Mouse (Mus musculus): ENCODE data around the gene Ube2b. TPM values are rescaled to one million over a fixed set of nuclear protein-coding genes. Genes with fewer than 3 reads are reported as not detected.

Gene Ube2b
- polyA plus RNA-seq, 1 experiment from 2014 or later: 153 TPM

DNA sequence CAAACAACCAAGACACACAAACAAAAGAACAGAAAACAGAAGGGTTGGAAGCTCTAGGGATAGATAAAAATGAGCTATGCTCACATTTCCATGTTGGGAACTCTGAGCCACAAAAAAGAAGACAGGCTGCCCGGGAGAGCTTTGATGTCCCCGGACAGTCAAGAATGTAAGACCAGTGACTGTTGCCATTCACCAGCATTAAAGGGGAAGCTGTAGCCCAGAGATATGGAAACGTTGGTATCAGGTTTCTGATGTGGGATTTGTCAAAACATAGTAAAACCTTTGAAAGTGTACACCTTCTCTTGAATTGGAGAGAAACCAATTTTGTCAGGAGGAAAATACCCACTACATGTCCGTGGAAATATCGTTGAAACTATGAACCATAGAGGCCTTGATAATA is 41.1 kb downstream of the Ube2b start:
- H3K36me3 ChIP-seq (ENCODE audit: control insufficient read depth, insufficient read depth): no peaks in the 10 kb centered on the region
- 55% methylated on average over 5 of the region's 5 CpGs for WGBS (ENCODE audit: insufficient replicate concordance)
- H3K4me1 ChIP-seq (ENCODE audit: control insufficient read depth, low read depth, low read length): no peaks in the 10 kb centered on the region
- no peak overlapping the region for H3K4me3 ChIP-seq (ENCODE audit: low read depth, low read length)
- H3K9me3 ChIP-seq (replicated peaks; ENCODE audit: control insufficient read depth, low read length): no peaks in the 10 kb centered on the region
- no peak for ATAC-seq (ENCODE audit: low read depth)
- no peaks in the 10 kb centered on the region for H3K27me3 ChIP-seq (ENCODE audit: control insufficient read depth, insufficient read depth, low read depth, low read length)
- H3K27ac ChIP-seq (ENCODE audit: low read length): no peak overlapping the region
- H3K4me2 ChIP-seq (ENCODE audit: low read depth, low read length): no peak overlapping the region
- H3K9ac ChIP-seq (ENCODE audit: low read depth, low read length): no peak overlapping the region

DNA sequence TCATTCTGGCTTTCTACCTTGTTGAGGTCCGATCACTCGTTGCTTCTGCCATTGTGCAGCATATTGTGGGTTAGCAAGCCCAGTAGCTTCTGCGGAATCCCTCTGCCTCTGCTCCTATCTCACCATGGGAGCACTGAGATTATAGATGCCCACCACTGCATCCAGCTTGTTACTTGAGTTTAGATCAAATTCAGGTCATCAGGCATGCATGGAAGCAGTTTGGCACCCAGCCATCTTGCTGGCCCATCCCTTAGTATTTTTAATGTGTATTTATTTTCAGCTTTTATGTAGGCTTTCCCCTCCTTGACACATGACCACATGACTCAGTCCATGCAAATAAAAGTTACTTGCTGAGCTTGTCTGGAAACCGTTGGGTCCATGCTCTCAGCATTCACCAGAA is 42.8 kb downstream of the Ube2b start:
- H3K4me1 ChIP-seq (ENCODE audit: control insufficient read depth, low read depth, low read length): no peaks in the 10 kb centered on the region
- no peaks in the 10 kb centered on the region for H3K36me3 ChIP-seq (ENCODE audit: control insufficient read depth, insufficient read depth)
- no peak overlapping the region for H3K4me3 ChIP-seq (ENCODE audit: low read depth, low read length)
- no peak for ATAC-seq (ENCODE audit: low read depth)
- H3K27ac ChIP-seq (ENCODE audit: low read length): no peak overlapping the region
- no peaks in the 10 kb centered on the region for H3K27me3 ChIP-seq (ENCODE audit: control insufficient read depth, insufficient read depth, low read depth, low read length)
- H3K9ac ChIP-seq (ENCODE audit: low read depth, low read length): no peak overlapping the region
- H3K4me2 ChIP-seq (ENCODE audit: low read depth, low read length): no peak overlapping the region
- no peaks in the 10 kb centered on the region for H3K9me3 ChIP-seq (replicated peaks; ENCODE audit: control insufficient read depth, low read length)
- WGBS (ENCODE audit: insufficient replicate concordance): 65% methylated on average over 4 of the region's 4 CpGs

DNA sequence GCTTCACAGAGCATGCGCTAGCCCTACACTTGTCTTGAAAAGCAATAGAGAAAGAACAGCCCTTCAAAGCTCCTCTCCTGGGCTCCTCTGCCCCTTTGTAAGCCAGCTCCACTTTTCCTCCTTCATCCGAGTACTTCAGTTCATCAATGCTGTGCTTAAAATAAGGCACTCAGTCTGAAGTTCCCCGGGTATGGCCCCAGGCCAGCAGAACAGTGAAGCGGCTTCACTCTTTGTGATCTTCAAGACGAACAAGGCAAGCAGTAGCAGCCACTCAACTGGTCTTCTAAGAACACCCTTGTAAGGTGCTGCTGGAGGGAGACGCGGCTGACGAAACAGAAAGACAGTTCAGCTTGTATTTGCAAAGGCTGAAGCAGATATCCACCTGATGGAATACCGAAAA is 44.5 kb downstream of the Ube2b start:
- H3K4me2 ChIP-seq (ENCODE audit: low read depth, low read length): no peak overlapping the region
- H3K4me1 ChIP-seq (ENCODE audit: control insufficient read depth, low read depth, low read length): no peaks in the 10 kb centered on the region
- H3K4me3 ChIP-seq (ENCODE audit: low read depth, low read length): no peak overlapping the region
- no peaks in the 10 kb centered on the region for H3K9me3 ChIP-seq (replicated peaks; ENCODE audit: control insufficient read depth, low read length)
- ATAC-seq (ENCODE audit: low read depth): no peak
- WGBS (ENCODE audit: insufficient replicate concordance): 65% methylated on average over 9 of the region's 9 CpGs
- H3K9ac ChIP-seq (ENCODE audit: low read depth, low read length): no peak overlapping the region
- no peaks in the 10 kb centered on the region for H3K27me3 ChIP-seq (ENCODE audit: control insufficient read depth, insufficient read depth, low read depth, low read length)
- no peaks in the 10 kb centered on the region for H3K36me3 ChIP-seq (ENCODE audit: control insufficient read depth, insufficient read depth)
- no peak overlapping the region for H3K27ac ChIP-seq (ENCODE audit: low read length)

DNA sequence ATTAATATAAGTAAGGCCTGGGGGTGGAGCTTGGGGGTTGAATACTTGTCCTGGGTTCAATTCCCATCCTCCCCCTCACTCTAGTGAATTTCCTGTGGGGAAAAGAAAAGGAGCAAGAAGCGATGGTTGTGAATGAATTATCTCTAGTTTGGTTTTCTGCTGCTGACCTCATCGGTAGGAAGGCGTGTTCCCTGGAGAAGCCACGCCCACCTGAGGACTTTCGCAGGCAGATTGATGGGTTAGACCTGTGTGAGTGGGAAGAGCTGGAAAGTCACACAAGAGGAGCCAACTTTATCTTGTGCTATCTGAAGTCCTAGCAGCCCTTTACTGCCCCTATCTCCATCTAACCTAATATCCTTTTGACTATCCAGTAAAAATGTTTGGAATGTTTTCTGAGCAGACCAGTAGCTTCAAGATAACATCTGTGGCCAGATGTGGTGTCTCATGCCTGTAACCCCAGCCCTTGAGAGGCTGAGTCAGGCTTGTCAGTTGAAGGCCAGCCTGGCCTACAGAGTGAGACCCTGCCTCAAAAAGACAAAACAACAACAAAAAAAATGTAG is 48.6 kb downstream of the Ube2b start:
- WGBS (ENCODE audit: insufficient replicate concordance): 26% methylated on average over 5 of the region's 5 CpGs
- H3K4me3 ChIP-seq (ENCODE audit: low read depth, low read length): no peak overlapping the region

DNA sequence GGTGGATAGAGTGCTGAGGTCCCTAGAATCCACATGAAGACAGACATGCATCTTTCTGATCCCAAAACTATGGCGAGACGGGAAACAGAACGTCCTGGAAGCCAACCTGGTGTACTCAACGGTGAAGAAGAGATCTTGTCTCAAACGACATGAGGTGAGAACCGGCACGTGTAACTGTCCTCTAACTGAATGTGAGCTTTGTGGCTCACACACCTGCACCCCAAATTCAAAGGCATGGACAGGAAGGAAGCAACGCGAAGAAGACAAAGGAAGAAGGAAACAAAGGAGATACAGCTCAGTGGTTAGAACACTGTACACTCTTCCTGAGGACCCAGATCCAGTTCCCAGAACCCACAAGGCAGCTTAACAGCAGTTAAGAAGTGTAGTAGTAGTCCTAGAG is 50.6 kb downstream of the Ube2b start:
- Histone ChIP-seq H3K9ac (ENCODE audit: low read depth, low read length) (no peak overlapping the region), H3K9me3 (replicated peaks; ENCODE audit: control insufficient read depth, low read length) (no peaks in the 10 kb centered on the region), H3K4me2 (ENCODE audit: low read depth, low read length) (no peak overlapping the region), H3K27ac (ENCODE audit: low read length) (no peak overlapping the region), H3K36me3 (ENCODE audit: control insufficient read depth, insufficient read depth) (no peaks in the 10 kb centered on the region), H3K4me1 (ENCODE audit: control insufficient read depth, low read depth, low read length) (no peaks in the 10 kb centered on the region), H3K27me3 (ENCODE audit: control insufficient read depth, insufficient read depth, low read depth, low read length) (peaks cover 3% of the 10 kb centered on the region; the same call in 1 of the 2 replicates), H3K4me3 (ENCODE audit: low read depth, low read length) (no peak overlapping the region)
- no peak for ATAC-seq (ENCODE audit: low read depth)
- WGBS (ENCODE audit: insufficient replicate concordance): 79% methylated on average over 9 of the region's 9 CpGs

More for the DNA sequence above, 48.6 kb downstream of the Ube2b start:
- no peak for ATAC-seq (ENCODE audit: low read depth)
- Histone ChIP-seq H3K4me2 (ENCODE audit: low read depth, low read length) (no peak overlapping the region), H3K36me3 (ENCODE audit: control insufficient read depth, insufficient read depth) (no peaks in the 10 kb centered on the region), H3K9me3 (replicated peaks; ENCODE audit: control insufficient read depth, low read length) (no peaks in the 10 kb centered on the region), H3K4me1 (ENCODE audit: control insufficient read depth, low read depth, low read length) (no peaks in the 10 kb centered on the region), H3K27me3 (ENCODE audit: control insufficient read depth, insufficient read depth, low read depth, low read length) (no peaks in the 10 kb centered on the region), H3K27ac (ENCODE audit: low read length) (no peak overlapping the region), H3K9ac (ENCODE audit: low read depth, low read length) (no peak overlapping the region)

DNA sequence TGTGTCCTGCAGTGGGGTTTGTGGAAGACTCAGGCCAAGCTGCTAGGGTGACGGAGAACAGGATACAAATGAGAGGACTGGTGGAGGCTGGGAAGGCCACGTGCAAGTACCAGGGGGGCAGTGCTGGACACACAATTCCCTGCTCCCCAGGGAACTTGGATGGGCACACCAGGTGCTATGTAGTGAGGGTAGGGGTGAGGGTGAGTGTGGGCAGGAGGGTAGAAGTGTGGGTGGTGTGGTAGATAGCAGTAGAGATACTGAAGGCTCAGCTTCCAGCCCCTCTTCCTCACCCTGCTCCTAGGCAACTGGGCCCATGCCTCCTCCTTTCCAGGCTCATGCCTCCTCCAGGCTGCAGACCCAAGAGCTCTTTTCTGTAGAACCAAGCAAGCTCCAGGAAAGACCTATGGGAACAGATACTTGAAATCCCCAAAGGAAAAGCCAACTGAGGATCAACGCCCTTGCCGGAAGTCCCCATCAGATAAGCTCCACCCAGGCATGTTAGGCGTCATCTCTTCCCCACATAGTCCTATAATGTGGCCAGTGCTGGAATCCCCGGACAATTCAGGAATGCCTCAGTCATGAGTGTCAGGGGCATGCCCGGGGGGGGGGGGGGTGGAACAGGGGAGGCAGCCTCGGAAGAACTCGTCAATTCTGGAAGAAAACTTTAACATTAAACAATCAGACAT is 51.3 kb downstream of the Ube2b start:
- H3K9me3 ChIP-seq (replicated peaks; ENCODE audit: control insufficient read depth, low read length): no peaks in the 10 kb centered on the region
- no peak for ATAC-seq (ENCODE audit: low read depth)
- WGBS (ENCODE audit: insufficient replicate concordance): 53% methylated on average over 9 of the region's 9 CpGs

DNA sequence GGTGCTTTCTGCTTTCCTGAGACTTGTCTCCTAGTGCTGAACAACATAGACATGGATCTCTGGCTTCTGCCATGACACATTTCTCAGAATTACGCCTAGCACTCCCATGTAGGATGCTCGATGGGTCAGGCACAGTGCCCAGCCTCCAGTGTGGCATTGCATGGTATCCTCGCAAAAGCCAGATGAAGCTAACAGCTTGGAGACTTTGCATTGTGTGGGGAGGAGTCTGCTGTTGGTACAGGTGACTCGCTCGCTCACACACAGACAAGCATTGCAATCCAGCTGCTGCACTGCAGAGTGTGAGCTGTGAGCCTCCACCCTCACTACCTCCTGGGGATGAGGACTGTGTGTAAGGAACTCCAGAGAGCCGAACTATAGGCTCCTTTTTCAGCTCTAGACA is 54.4 kb downstream of the Ube2b start:
- Histone ChIP-seq H3K4me2 (ENCODE audit: low read depth, low read length) (no peak overlapping the region), H3K4me3 (ENCODE audit: low read depth, low read length) (no peak overlapping the region), H3K36me3 (ENCODE audit: control insufficient read depth, insufficient read depth) (no peaks in the 10 kb centered on the region), H3K27me3 (ENCODE audit: control insufficient read depth, insufficient read depth, low read depth, low read length) (peaks cover 3% of the 10 kb centered on the region; the same call in 1 of the 2 replicates), H3K27ac (ENCODE audit: low read length) (no peak overlapping the region), H3K9me3 (replicated peaks; ENCODE audit: control insufficient read depth, low read length) (no peaks in the 10 kb centered on the region), H3K4me1 (ENCODE audit: control insufficient read depth, low read depth, low read length) (no peaks in the 10 kb centered on the region), H3K9ac (ENCODE audit: low read depth, low read length) (no peak overlapping the region)
- WGBS (ENCODE audit: insufficient replicate concordance): 63% methylated on average over 6 of the region's 6 CpGs
- ATAC-seq (ENCODE audit: low read depth): no peak

More for the DNA sequence above, 51.3 kb downstream of the Ube2b start:
- H3K27ac ChIP-seq (ENCODE audit: low read length): no peak overlapping the region
- no peak overlapping the region for H3K4me3 ChIP-seq (ENCODE audit: low read depth, low read length)
- H3K9ac ChIP-seq (ENCODE audit: low read depth, low read length): no peak overlapping the region
- H3K4me2 ChIP-seq (ENCODE audit: low read depth, low read length): no peak overlapping the region
- no peaks in the 10 kb centered on the region for H3K4me1 ChIP-seq (ENCODE audit: control insufficient read depth, low read depth, low read length)
- peaks cover 3% of the 10 kb centered on the region; the same call in 1 of the 2 replicates for H3K27me3 ChIP-seq (ENCODE audit: control insufficient read depth, insufficient read depth, low read depth, low read length)
- no peaks in the 10 kb centered on the region for H3K36me3 ChIP-seq (ENCODE audit: control insufficient read depth, insufficient read depth)

DNA sequence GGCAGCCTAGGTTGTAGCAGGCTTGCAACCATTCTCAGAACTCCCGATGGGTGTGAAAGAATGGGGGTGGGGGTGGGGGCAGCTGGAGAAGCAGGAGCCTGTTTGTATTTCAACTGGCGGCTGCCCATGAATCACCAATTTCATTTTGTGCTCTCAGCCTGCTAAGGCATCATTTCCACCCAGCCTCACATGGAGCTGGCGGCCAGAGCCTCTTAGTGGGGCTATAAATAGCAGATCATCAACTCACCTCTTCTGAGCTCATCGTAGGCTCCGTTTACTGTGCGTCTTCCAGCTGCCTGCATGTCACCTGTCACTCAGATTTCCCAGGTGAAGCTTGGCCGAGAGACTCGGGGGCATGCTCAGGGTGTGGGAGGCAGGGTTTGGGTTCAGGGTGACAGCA is 55.0 kb downstream of the Ube2b start:
- no peaks in the 10 kb centered on the region for H3K36me3 ChIP-seq (ENCODE audit: control insufficient read depth, insufficient read depth)
- no peak overlapping the region for H3K27ac ChIP-seq (ENCODE audit: low read length)
- H3K4me2 ChIP-seq (ENCODE audit: low read depth, low read length): no peak overlapping the region
- no peak overlapping the region for H3K9ac ChIP-seq (ENCODE audit: low read depth, low read length)
- no peak overlapping the region for H3K4me3 ChIP-seq (ENCODE audit: low read depth, low read length)
- ATAC-seq (ENCODE audit: low read depth): no peak
- H3K4me1 ChIP-seq (ENCODE audit: control insufficient read depth, low read depth, low read length): no peaks in the 10 kb centered on the region
- H3K27me3 ChIP-seq (ENCODE audit: control insufficient read depth, insufficient read depth, low read depth, low read length): peaks cover 3% of the 10 kb centered on the region; the same call in 1 of the 2 replicates
- no peaks in the 10 kb centered on the region for H3K9me3 ChIP-seq (replicated peaks; ENCODE audit: control insufficient read depth, low read length)
- WGBS (ENCODE audit: insufficient replicate concordance): 28% methylated on average over 8 of the region's 8 CpGs

DNA sequence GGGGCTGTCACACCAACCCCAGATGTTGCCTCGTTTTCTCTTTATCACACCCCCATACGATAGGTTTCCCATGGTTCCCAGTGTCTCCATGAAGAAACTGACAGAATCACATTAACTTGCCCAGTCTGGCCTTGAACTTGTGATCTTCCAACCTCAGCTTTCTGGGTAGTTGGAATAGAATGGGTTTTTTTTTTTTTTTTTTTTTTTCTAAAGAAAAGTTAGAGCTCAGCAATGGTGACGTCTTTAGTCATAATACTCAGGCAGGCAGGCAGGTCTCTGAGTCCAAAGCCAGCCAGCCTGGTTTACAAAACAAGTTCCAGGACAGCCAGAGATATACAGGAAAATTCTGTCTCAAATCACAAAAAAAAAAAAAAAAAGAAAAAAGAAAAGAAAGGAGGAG is 56.3 kb downstream of the Ube2b start:
- Histone ChIP-seq H3K9ac (ENCODE audit: low read depth, low read length) (no peak overlapping the region), H3K4me1 (ENCODE audit: control insufficient read depth, low read depth, low read length) (no peaks in the 10 kb centered on the region; the same call in 1 of the 2 replicates), H3K9me3 (replicated peaks; ENCODE audit: control insufficient read depth, low read length) (no peaks in the 10 kb centered on the region), H3K4me3 (ENCODE audit: low read depth, low read length) (no peak overlapping the region), H3K27ac (ENCODE audit: low read length) (no peak overlapping the region), H3K27me3 (ENCODE audit: control insufficient read depth, insufficient read depth, low read depth, low read length) (peaks cover 3% of the 10 kb centered on the region; the same call in 1 of the 2 replicates), H3K36me3 (ENCODE audit: control insufficient read depth, insufficient read depth) (no peaks in the 10 kb centered on the region), H3K4me2 (ENCODE audit: low read depth, low read length) (no peak overlapping the region)
- no peak for ATAC-seq (ENCODE audit: low read depth)
- 58% methylated on average over 3 of the region's 3 CpGs for WGBS (ENCODE audit: insufficient replicate concordance)
